Mouse (Mus musculus) thymus, postnatal 10 days (tissue): ENCODE data around the gene Cenpx.
A peak's percentile ranks its signal among the peaks of the same experiment; 100 is the strongest.

Experiments used
- DNase-seq, 2 experiments: peaks; one replicate each; pipeline ENCODE4 v3.0.0; 2021; ENCODE audit warnings: low spot score in 2 of 2

Gene Cenpx

DNA sequence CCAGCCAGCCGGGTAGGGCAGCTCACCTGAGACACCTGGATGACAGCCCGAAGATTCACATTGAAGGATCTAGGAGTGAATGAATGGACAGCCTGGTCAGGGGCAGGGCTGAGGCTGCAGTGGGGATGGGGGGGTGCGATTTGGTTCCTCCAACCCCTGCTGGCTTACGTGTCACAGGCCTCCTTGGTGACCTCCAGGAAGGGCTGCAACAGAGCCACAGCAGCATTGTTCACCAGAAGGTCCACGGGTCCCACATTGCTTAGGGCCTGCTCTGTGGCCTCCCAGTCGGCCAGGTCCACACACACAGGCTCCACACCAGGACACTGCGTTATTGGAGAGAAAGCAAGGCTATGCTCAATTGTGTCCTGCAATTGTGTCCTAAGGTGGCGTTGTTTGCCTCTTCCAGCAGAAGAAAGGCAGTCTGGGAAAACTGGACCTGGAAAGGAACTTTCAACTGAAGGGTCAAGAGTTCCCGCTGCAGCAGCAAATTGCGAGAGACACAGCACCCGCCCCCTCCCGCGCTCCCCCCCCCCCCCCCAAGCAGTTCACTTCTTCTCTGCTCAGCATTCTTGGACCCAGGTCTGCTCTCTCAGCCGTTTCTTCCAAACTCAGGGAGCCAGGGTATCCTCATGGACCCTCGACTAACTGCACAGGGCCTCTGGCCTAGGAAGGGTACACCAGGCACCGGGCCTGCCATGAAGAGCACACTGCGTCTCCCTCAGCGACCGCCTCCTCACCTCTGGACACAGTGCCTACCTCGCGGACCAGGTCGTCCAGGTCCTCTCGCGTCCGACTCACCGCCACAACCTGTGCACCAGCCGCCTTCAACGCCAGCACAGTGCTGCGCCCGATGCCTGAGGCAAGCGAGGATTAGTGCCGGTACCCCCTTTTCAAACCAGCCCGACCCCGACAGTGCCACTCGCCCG lies 13.0 kb upstream of the Cenpx start:
- DNase-seq, result no peak

DNA sequence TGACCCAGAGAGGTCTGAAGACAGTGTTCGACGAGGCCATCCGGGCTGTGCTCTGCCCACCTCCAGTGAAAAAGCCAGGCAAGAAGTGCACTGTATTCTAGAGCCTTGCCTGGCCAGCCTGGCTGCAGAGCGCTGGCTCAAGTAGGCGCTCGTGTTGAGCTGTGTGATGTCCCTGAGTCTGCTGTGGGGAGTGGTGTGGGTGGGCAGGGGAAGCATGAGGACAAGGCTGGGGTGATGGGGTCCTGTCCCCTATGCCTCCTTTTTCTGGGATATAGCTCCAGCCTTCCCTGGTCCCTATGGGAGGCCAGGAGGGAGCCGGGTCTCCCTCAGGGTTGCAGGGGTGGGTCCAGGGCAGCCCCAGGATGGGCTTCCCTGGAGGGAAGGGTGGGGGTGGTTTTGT lies 10.0 kb upstream of the Cenpx start:
- DNase-seq, result no peak

DNA sequence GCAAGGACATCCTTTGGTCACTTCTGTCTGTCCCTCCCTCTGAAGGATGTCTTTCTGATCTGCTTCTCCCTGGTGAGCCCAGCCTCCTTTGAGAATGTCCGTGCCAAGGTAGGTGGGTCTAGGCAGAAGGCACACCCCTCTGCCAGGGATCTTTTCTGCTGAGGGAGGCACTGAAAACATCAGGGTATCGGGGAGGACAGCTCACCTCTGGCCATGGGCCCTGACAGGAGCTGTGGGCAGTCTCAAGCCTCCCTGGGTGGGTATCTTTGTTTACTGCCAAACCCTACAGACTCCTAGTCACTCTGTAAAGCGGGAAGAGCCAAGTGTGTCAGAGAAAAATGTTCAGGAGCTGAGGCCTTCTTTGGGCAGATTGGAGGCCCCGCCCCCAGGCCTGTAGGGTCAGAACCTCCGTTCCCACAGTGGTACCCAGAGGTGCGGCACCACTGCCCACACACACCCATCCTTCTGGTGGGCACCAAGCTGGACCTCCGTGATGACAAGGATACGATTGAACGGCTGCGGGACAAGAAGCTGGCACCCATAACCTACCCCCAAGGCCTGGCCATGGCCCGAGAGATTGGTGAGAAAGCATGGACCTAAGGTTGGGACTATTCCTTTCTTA lies 9.3 kb upstream of the Cenpx start:
- no peak for DNase-seq

DNA sequence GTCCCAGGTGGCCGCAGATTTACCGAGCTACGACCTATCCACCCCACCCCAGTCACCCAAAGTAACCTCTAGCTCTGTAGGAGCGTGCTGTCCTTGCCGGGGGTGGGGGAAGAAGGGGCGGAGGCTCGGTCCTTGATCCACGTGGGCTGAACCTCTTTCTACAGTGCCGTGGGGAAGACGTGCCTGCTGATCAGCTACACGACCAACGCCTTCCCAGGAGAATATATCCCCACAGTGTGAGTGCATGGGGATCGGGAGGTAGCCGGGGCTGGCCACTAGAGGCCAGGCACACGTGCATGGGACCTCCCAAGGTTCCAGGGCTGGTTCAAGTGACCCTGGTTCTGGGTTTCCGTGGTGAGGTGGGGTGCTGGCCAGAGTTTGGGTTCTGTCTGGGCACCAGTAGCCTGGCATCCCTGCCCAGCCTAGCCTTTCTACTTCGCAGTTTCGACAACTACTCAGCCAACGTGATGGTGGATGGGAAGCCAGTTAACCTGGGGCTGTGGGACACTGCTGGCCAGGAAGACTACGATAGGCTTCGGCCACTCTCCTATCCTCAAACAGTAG lies 8.6 kb upstream of the Cenpx start:
- DNase-seq, result no peak

DNA sequence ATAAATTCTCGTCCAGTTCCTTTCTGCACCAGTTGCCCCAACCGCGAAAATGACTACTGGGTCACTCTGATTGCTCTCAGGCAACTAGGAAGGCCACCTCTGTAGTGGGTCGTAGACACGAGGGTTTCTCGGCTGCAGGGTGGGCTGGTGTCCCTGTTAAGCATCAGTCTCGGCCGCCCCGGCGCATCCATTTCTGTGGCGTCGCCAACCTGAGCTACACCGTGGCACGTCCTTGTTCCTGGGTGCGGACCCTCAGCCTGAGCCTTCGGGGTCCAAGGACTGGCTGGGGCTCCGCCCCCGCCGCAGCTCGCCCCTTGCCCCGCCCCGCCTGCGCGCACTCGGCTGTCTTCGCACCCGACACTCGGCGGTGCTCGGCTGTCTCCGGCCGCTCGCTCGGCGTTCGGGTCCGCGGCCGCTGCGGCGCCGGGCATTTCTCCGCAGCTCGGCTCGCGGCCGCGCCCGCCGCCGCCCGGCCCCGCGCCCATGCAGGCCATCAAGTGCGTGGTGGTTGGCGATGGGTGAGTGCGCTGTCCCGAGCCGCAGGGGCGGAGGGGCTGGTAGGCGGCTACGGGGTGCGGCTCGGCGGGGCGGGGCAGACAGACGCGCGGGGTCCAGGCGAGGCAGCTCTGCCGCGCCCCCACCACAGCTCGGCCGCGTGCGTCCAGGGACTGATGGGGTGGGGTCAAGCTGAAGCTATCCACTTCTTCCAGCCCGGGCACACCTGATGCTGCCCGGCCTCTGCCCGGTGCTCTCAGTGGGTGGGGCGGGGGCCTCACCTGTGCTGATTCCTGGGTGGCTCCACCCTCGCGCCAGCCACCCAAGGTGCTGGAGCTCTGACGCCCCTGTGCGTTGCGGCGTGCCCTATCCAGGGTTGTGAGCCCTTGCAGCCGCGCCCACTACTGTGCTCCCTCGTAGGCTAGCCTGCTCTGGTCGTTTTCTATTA lies 7.9 kb upstream of the Cenpx start, which contains the start of gene Rac3:
TSS of gene Rac3 (plus strand) at position 347 of the 943 bp plus-strand sequence.
- peak in 1 of 2 experiments; percentile 44 for DNase-seq

DNA sequence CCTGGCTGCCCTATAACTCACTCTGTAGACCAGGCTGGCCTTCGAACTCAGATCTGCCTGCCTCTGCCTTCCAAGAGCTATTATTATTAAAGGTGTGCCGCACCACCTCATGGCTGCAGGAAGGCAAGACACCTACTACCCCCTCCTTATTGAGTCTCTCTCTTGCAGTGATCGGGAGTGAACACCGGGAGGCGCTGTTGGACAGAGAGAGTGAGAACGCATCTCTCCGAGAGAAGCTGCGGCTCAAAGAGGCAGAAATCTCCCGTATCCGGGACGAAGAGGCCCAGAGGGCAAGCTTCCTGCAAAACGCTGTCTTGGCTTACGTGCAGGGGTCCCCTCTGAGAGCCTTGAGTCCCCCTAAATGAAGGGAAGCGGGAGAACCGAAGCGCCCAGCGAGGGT lies 6.9 kb upstream of the Cenpx start:
- peak; percentile 87 to 96 for DNase-seq

DNA sequence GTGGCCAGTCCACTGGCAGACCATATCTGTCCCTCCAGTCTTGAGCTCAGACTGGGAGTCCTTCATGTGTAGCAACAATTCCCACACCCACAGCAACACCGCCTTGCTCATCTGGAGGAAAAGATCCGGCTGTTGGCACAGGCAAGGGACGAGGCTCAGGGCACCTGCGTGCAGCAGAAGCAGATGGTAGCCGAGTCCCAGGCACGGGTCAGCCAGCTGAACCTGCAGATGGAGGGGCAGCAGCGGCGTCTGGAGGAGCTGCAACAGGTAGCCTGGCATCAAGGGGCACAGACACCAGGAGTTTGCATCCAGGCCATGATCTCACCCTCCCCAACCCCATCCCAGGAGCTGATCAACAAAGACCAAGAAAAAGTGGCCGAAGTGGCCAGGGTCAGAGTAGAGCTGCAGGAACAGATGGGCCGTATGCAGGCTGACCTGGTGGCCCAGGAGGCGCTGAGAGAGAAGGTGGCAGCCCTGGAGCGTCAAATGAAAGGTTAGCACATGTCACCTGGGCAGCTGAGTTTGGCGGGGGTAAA lies 6.4 kb upstream of the Cenpx start:
- no peak for DNase-seq

DNA sequence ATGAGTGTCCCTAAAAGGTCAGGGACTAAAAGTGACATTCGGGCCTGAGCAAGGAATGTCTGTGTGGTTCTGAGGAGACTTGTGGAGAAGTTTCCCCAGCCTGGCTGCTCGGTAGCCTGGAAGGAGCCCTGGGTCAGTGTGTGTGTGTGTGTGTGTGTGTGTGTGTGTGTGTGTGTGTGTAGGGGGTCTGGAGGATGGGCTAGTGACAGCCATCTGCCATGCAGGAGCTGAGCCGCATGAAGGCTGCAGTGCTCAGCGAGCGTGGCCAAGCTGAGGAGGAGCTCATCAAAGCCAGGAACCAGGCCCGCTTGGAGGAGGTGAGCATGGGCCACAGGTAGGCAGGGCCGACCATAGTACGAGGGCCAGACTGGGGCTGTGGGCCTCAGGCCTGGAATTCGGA lies 5.7 kb upstream of the Cenpx start:
- DNase-seq, result no peak

DNA sequence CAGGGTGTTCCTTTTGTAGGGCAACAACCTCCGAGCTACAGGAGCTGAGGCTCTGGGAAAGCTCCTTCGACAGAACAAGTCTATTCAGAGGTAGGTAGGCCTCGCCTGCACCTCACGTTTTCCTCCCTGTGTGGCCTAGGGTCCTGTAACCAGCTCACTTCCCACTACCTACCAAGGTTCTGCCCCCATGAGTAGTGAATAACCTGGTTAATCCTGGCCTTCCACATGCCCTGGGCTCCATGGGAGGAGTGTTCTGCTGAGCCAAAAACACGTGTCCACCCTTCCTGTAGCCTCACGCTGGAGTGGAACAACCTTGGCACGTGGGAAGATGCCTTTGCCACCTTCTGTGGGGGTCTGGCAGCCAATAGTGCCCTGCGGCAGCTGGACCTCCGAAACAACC lies 1.6 kb upstream of the Cenpx start:
- DNase-seq, result no peak

DNA sequence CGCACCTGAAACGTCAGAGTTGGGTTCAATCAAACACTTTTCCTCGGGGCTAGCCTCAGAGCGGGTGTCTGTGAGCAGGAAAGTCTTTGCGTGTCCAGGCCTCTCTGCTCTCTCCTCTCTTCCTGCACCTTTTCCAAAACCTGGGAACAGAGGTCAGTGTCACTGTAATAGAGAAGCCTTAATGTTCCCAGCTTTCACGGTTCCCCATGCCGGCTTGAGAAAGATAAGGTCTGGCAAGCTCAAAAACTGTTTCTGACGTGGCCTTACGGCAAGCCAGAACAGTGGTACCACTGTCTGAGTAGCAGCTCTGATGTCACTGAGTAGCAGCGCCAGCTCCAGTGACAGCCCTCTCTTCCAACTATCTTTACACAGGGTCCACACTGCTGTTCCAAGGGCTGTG lies 1.0 kb upstream of the Cenpx start:
- DNase-seq, result no peak

DNA sequence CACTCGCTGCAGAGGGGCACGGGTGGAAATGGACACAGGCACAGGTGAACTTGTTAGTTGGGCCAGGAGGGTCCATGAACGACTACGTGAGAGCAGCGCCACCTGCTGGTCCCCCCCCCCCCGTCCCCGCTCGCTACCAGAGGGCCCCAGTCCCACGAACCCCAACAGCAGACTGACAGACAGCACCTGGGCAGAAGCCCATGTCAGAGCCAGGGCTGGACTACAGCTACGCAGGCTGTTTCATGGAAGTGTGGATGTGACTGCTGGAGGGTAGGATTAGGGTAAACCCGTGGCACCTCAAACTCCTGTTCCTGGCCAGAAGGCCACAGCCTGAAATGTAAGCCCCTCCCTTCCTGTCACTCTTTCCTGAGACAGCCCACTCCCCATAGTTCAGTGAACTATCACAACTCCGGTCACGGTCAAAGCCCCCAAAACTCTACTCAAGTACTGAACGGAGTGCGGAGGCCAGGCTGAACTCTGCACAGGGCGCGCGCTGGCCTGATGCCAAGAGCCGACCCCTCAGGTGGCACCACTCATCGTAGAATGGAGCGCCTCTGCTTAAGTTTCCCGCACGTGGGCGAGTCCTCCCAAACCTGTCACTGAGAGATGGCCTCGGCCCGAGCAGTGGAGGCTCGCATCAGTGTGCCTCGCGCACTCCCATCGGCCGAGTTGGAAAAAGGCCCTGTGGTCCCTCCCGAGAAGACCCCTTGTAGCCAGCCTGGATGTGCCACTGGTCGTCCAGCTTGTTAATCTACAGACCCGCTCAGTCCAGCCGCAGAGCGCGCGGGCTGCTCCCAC lies 568 bp downstream of the Cenpx start:
- peak; percentile 47 to 70 for DNase-seq

DNA sequence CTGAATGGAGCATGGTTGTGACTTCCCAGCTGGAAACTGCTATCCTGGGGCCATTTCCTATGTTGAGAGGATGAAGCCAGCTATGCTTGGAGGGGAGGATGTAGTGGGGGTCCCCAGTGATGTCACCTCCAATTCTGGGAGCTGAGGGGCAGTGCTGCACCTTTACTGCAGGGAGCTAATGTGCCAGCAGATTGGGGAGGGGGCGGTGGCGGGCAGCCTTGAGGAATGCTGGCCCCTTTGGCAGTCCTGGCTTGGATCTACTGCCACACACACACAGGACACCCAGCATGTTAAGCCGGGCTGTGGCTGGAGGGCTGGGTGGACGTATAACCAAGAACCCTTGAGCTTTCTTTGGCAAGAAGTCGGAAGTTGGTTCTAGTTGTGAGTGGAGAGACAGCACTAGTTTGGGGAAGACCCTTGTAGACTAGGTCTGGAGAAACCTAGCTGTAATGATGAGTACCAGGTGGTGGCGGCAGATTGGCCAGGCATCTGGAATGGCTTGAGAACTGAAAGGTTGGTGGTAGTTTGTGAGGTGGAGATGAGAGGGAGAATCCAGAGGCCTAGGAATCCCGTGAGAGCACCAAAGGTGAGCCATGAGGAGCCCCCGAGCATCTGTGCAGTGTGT lies 1.4 kb downstream of the Cenpx start:
- no peak for DNase-seq

DNA sequence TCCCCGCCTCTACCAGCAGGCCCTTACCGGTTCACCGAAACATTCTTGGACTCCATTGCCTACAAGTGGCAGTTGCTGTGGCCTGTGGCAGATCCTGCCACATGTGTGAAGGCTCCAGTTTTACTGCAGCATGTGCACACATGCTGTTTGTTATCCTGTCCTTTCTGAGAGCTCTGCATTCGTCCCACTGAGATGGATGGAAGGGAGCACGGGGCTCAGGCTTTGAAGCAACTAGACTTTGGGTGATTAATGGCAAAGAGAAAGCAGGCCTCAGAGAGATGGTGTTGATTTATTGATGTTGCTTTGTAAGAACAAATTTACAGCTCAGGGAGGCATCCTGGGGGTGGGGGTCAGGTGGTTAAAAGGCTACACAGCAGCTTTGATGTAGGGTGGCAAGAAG lies 2.9 kb downstream of the Cenpx start:
- DNase-seq, result no peak

DNA sequence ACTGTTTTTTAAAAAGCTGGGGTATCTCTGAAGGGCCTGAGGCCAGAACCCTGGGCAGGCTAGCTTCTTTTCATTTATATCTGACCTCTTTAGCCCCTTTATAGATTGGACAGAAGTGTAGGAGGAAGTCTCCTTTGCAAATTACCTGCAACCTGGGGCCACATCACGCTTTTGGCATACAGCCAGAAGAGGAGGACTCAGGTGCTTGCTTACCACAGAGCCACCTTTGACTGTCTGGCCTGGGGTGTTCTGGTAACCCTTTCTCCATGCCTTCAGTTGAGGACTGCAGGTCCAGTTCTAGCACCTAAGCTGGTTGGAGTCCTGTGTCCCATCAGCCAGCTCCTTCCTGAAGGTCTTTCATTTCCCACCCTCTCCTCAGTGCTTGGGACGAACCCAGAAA lies 4.0 kb downstream of the Cenpx start:
- no peak for DNase-seq

DNA sequence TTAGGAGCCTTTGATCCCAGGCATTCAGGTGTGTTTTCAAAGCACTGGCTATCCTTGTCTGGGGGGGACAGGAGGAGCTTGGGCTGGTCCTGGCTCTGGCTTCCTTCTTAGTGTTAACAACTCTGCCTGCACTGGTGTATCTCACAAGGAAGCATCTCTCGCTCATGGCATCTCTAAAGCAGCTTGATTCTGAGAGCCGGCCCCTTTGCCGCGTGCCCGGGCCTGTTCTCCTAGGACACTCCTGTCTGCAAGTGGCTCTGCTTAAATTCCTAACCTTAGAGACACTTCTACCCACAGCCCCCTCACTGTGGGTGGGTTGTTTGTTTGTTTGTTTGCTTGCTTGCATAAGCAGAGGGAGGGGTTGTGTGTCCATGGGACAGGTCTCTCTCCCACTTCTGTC lies 5.6 kb downstream of the Cenpx start:
- no peak for DNase-seq

DNA sequence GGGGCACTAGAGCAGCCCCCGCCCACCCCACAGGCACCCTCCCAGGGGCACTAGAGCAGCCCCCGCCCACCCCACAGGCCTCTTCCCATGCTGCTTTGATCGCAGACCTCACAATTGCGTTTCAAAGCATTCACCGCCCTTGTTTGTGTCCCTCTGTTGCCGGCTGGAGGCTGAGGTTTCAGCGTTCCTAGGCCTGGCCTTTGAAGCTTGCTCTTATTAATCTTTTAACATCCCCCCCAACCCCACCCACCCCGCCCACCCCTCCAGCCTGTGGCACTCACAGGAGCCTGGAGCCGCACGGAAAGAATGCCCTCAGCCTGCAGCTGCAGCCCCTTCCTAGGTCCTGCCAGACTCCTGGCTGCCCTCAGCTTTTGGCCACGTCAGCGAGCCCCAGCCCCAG lies 6.3 kb downstream of the Cenpx start:
- no peak for DNase-seq

DNA sequence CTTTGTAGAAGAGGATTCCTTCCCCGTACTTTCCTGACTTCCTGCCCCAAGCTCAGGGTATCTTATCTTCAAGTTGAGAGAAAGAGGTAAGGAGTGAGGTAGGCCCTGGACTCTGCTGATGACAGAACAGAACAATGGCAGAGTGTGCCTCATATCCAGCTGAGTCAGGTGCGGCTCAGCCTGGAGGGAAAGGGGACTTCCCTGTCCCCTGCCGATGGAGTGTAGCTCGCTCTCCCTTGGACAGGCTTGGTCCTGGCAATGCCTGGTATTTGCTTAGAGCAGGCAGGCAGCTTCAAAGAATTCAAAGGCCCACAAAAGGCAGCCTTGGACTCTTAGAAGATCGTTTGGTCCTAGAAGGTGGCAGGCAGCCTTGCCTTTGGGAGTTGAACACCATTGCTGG lies 7.4 kb downstream of the Cenpx start:
- no peak for DNase-seq

DNA sequence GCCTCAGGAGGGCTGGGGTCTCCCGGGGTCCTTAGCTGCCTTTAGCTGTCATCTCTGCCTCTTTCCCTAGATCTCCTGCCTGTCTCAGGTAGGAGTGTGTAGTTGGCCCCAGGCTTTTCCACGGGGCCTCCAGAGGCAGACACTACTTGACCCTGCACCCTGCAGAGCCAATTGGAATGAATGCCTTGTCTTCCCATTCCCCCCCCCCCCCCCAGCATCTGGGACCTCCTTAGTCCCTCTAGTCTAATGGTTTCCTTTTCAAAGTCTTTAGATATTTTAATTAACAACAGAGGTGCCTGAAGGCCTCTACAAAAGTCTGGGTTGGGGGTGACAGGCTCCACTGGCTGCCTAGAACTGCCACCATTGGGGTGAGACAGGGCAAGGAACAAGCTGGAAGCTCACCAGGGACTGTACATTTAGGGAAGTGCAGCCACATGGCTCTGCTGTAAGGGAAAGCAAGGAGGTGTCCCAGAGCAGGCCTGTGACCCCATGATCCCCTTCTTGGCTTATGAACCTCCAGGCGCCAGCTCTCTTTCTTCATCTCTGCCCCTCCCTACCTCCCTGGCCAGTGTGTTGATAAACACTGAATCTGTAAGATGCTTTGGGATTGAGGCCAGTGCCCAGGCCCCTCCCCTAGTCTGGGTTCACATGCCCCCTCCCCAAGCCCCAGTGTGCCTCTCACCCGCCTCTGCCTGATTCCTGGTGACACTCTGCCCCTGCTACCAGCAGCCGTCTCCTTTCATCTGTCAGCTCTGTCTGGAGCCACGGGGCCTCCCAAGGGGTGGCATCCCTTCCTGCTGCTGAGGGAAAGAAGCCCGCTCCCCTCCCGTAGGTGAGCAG lies 8.8 kb downstream of the Cenpx start:
- DNase-seq, result no peak

DNA sequence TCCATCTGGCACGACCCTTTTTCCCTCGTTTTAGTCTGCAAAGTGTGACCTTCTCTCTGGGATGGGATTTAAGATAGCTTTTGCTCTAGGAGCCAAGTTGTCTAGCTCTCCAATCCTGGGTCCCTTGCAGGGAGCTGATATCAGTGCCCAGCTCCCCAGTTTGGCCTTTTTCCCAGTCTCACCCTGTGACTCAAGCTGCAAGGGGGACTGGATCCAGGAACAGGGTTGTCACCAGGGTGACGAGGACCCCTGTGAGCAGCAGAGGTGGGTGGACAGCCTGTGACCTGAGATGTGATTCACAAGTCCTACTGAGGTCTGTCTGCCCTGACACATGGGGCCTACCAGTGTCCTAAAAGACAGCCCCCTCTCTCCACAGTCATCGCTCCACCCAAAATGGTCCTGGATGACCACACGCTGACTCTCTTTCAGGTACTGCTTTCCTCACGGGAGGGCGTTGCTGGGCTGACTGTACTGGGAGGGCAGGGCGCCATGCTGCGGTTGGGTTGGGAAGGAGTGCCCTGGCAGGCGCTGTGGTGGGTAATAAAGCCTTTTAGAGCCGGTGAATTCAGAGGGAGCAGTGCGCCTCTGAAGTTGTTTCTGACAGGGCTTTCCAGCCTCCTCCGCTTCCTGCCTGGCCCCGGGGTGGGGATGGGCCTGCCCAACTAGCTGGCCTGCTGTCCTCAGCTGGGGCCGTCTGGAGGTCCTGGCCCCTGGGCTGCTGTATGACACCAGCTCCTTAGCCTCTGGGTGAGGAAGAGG lies 9.7 kb downstream of the Cenpx start:
- DNase-seq, result no peak
